Mouse (Mus musculus) effector memory CD4-positive, alpha-beta T cell, adult 7 months (primary cell): ENCODE data around the gene Yif1a. TPM values are rescaled to one million over a fixed set of nuclear protein-coding genes. Genes with fewer than 3 reads are reported as not detected.

Experiments
- polyA plus RNA-seq: library from polyadenylated mRNA; unstranded; fragments of 100-300 nt; shearing (Covaris generic); gene quantifications from one replicate; pipeline ENCODE4 v1.2.1, GENCODE M21; 2017

Gene Yif1a
- 30.1 TPM for polyA plus RNA-seq

GRCm38 (mm10) chr19:5087884-5088728 is at the start of gene Yif1a:
Yif1a (plus strand) TSS chr19:5088538.

GRCm38 (mm10) chr19:5038709-5039156 is 49.6 kb upstream of the Yif1a start, which contains the start of the genes B4gat1 and AC124502.3:
B4gat1 (plus strand) TSS chr19:5038826.
AC124502.3 (plus strand) TSS chr19:5038891.

GRCm38 (mm10) chr19:5040862-5041523 is 47.3 kb upstream of the Yif1a start, which contains the start of gene Brms1:
Brms1 (plus strand) TSS chr19:5041354.

GRCm38 (mm10) chr19:5050047-5050905 is 38.1 kb upstream of the Yif1a start, which contains the start of gene Rin1:
Rin1 (plus strand) TSS chr19:5050481.

GRCm38 (mm10) chr19:5067867-5068569 is 20.3 kb upstream of the Yif1a start, which contains the start of gene Cd248:
Cd248 (plus strand) TSS chr19:5068078.

GRCm38 (mm10) chr19:5085145-5085863 is 3.0 kb upstream of the Yif1a start, which contains the start of gene Tmem151a:
Tmem151a (minus strand) TSS chr19:5085531.

GRCm38 (mm10) chr19:5098363-5099143 is 10.2 kb downstream of the Yif1a start, which contains the start of gene Cnih2:
Cnih2 (minus strand) TSS chr19:5098521.

GRCm38 (mm10) chr19:5106731-5107191 is 18.4 kb downstream of the Yif1a start, which contains the start of gene Rab1b:
Rab1b (minus strand) TSS chr19:5107072.

GRCm38 (mm10) chr19:5118384-5118698 is 30.0 kb downstream of the Yif1a start, which contains the start of gene Klc2:
Klc2 (minus strand) TSS chr19:5118560.

Other genes with a start within 250 kb of the Yif1a start
- gene Ccs, start 249.2 kb upstream of the Yif1a start, polyA plus RNA-seq: 28.8 TPM
- gene Ccdc87, start 249.2 kb upstream of the Yif1a start, polyA plus RNA-seq: not detected
- 2.1 TPM for gene Ctsf, start 233.4 kb upstream of the Yif1a start, polyA plus RNA-seq
- gene Actn3, start 210.6 kb upstream of the Yif1a start, polyA plus RNA-seq: not detected
- gene Zdhhc24, start 209.9 kb upstream of the Yif1a start, polyA plus RNA-seq: 4.4 TPM
- 0.41 TPM for gene Bbs1, start 181.9 kb upstream of the Yif1a start, polyA plus RNA-seq
- 57.2 TPM for gene Dpp3, start 160.3 kb upstream of the Yif1a start, polyA plus RNA-seq
- gene Peli3, start 145.4 kb upstream of the Yif1a start, polyA plus RNA-seq: not detected
- gene Mrpl11, start 126.4 kb upstream of the Yif1a start, polyA plus RNA-seq: 37.5 TPM
- not detected for gene Npas4, start 98.2 kb upstream of the Yif1a start, polyA plus RNA-seq
- 3.6 TPM for gene Slc29a2, start 64.7 kb upstream of the Yif1a start, polyA plus RNA-seq
- 1.8 TPM for gene B4gat1, start 49.7 kb upstream of the Yif1a start, polyA plus RNA-seq
- 0.62 TPM for gene AC124502.3, start 49.6 kb upstream of the Yif1a start, polyA plus RNA-seq
- 102 TPM for gene Brms1, start 47.2 kb upstream of the Yif1a start, polyA plus RNA-seq
- gene Rin1, start 38.1 kb upstream of the Yif1a start, polyA plus RNA-seq: 0.72 TPM
- not detected for gene Cd248, start 20.5 kb upstream of the Yif1a start, polyA plus RNA-seq
- 0.88 TPM for gene Tmem151a, start 3.0 kb upstream of the Yif1a start, polyA plus RNA-seq
- 0.76 TPM for gene Cnih2, start 10.0 kb downstream of the Yif1a start, polyA plus RNA-seq
- gene Rab1b, start 18.5 kb downstream of the Yif1a start, polyA plus RNA-seq: 149 TPM
- 4.3 TPM for gene Klc2, start 30.0 kb downstream of the Yif1a start, polyA plus RNA-seq
- gene Pacs1, start 184.6 kb downstream of the Yif1a start, polyA plus RNA-seq: 92.1 TPM
- gene Sf3b2, start 206.9 kb downstream of the Yif1a start, polyA plus RNA-seq: 304 TPM
- not detected for gene Gal3st3, start 209.8 kb downstream of the Yif1a start, polyA plus RNA-seq
- not detected for gene Catsper1, start 247.2 kb downstream of the Yif1a start, polyA plus RNA-seq